Mouse (Mus musculus) lung, adult 18-20 months (tissue): ENCODE data around the gene H2al1k.
A peak's percentile ranks its signal among the peaks of the same experiment; 100 is the strongest.
"Not testable (repeated sequence)": the region's sequence is repeated elsewhere in the genome, so short reads cannot be mapped to it uniquely, and the experiment has no call there.

ENCODE experiments used
- DNase-seq, 2 experiments: peaks; one replicate each; pipeline ENCODE4 v3.0.0; 2022; ENCODE audit warnings: mixed read lengths in 2 of 2

H2al1k gene

GRCm38 (mm10) chrX:9350327-9350726, at the start of gene H2al1k:
Gene H2al1k (plus strand): TSS chrX:9350627.
- not testable (repeated sequence) for DNase-seq

GRCm38 (mm10) chrX:9302791-9303190, 47.6 kb upstream of the H2al1k start:
- DNase-seq: no peak

- DNase-seq: no peak
Measured at GRCm38 (mm10) chrX:9303455-9303854, 47.0 kb upstream of the H2al1k start.

- DNase-seq: not testable (repeated sequence)
Measured at GRCm38 (mm10) chrX:9316457-9316856, 34.0 kb upstream of the H2al1k start.

GRCm38 (mm10) chrX:9327954-9328353, 22.5 kb upstream of the H2al1k start:
- DNase-seq: not testable (repeated sequence)

GRCm38 (mm10) chrX:9332366-9332962, 18.0 kb upstream of the H2al1k start:
- DNase-seq: peak; percentile 4 to 19

GRCm38 (mm10) chrX:9333035-9333434, 17.4 kb upstream of the H2al1k start:
- peak; percentile 6 to 69 for DNase-seq

GRCm38 (mm10) chrX:9334996-9335395, 15.4 kb upstream of the H2al1k start:
- DNase-seq: not testable (repeated sequence)

GRCm38 (mm10) chrX:9374012-9374411, 23.6 kb downstream of the H2al1k start:
- DNase-seq: peak in 1 of 2 experiments; percentile 3

GRCm38 (mm10) chrX:9375927-9376326, 25.5 kb downstream of the H2al1k start:
- not testable (repeated sequence) for DNase-seq
